Mouse (Mus musculus) brown adipose tissue, adult 24 weeks (tissue): ENCODE data around the gene Gsdma. TPM values are rescaled to one million over a fixed set of nuclear protein-coding genes. Genes with fewer than 3 reads are reported as not detected.
A peak's percentile ranks its signal among the peaks of the same experiment; 100 is the strongest.

Source experiments
- H3K27ac ChIP-seq: fragments of 200-500 bp; replicated peaks from 2 replicates; pipeline ENCODE4 v1.5.1; 2012; ENCODE audit warnings: low read depth, mild to moderate bottlenecking, low read length
- H3K4me1 ChIP-seq: fragments of 200-500 bp; 2 replicates; pipeline ENCODE4 v1.6.1; 2012; ENCODE audit warnings: low read length, mixed read lengths; ENCODE audit not compliant: control insufficient read depth, insufficient read depth, insufficient read length
- H3K4me3 ChIP-seq: fragments of 200-500 bp; 2 replicates; pipeline ENCODE4 v1.5.1; 2012; ENCODE audit warnings: low read depth, mild to moderate bottlenecking, low read length, moderate library complexity; ENCODE audit not compliant: insufficient read depth
- polyA plus RNA-seq: library from polyadenylated mRNA; stranded (reverse); fragments of >200 nt; gene quantifications from 2 replicates; pipeline ENCODE4 v1.2.4, GENCODE M21; 2012; ENCODE audit not compliant: missing spikeins, insufficient read depth, insufficient read length

Gene Gsdma
- polyA plus RNA-seq, 1 experiment: not detected

DNA sequence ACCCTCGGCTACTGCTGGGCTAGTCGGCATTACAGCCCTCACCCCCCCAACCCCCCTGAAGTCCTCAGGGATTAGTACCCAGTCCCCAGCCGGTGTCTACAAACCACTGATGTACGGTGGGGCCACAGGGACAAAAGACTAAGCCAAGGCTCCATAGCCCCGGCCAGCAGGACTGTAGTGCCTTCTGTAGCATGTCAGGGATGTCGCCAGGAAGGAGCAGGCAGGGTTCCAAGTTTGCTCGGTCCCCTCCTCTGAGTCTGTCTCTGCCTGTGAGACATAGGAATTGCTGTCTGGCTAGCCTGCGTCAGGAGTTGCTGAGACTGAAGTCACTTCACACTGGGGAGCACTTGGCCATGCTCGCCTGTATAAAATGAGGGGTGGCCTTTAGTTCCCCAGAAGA, 30.1 kb downstream of the Gsdma start:
- no peaks in the 10 kb centered on the region for H3K4me1 ChIP-seq
- H3K4me3 ChIP-seq: no peak overlapping the region
- no peak overlapping the region for H3K27ac ChIP-seq

DNA sequence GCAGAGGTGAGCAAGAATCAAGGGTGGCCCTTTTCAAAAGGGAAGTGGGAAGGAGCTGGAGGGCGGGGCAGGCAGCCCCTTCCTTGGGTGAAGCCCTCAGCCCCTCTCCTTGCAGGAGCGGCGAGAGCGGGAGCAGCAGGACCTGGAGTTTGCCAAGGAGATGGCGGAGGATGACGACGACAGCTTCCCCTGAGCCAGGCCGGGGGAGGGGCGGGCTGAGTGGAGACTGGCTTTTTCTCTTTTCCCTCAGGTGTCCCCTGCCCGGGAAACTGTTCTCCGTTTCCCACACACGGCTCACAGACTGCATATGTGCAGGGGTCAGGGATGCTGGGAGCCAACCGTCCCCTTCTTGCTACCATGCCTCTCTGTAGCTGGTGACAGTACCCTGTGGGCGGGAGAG, 31.3 kb downstream of the Gsdma start:
- Histone ChIP-seq H3K4me1 (no peaks in the 10 kb centered on the region), H3K27ac (no peak overlapping the region), H3K4me3 (no peak overlapping the region)

DNA sequence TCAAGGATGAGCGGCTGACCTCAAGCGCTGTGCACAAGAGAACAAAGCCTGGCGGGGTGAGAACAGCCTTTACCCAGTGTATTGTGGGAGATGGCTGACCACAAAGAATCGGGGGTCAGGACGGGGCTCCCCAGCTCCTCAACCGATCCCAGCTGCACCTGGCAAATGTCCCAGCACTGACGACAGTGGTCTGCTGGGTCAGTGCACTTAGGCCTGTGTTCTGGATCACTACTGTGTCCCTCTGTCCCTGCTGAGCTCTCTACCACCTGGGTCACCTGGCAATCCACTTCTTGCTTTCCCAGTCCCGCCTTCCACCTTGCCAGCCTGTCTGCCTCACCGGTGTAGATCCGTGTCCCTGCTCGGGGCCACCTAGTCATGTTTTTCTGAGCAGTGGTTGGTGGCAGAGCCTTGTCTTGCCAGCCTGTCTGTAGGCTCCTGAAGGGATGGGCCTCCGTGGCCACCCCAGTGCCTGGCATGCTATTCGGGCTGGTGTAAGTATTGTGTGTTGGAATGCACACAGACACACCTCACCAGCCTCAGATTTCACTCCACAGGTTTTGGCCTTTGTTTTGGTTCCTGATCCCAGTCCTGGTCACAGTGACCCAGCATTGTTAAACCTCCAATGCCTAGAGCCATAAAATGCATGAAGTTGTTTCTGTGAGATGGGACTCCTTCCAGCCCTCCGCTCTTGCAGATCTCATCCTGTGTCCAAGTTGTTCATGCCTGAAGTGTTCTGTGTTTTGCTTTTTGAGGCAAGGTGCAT, 32.5 kb downstream of the Gsdma start:
- Histone ChIP-seq H3K27ac (no peak overlapping the region), H3K4me1 (no peaks in the 10 kb centered on the region), H3K4me3 (no peak overlapping the region)

DNA sequence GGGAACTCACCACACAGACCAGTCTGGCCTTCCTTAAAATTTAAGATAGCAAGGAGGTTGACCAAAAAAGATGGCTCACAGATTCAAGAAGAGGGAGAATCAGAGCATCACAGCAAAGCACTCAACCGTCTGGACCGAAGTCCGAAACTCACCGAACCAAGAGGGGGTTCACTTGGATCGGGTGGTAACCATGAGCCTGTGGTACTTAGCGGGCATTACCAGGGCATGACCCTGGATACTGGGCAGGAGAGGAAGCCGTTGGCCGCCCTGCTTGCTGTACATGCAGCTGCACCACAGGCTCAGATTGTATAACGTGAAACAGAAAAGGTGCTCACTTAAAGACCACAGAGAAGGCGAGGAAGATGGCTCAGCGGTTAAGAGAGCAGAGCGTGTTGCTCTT, 33.1 kb downstream of the Gsdma start:
- Histone ChIP-seq H3K27ac (no peak overlapping the region), H3K4me3 (no peak overlapping the region), H3K4me1 (no peaks in the 10 kb centered on the region)

DNA sequence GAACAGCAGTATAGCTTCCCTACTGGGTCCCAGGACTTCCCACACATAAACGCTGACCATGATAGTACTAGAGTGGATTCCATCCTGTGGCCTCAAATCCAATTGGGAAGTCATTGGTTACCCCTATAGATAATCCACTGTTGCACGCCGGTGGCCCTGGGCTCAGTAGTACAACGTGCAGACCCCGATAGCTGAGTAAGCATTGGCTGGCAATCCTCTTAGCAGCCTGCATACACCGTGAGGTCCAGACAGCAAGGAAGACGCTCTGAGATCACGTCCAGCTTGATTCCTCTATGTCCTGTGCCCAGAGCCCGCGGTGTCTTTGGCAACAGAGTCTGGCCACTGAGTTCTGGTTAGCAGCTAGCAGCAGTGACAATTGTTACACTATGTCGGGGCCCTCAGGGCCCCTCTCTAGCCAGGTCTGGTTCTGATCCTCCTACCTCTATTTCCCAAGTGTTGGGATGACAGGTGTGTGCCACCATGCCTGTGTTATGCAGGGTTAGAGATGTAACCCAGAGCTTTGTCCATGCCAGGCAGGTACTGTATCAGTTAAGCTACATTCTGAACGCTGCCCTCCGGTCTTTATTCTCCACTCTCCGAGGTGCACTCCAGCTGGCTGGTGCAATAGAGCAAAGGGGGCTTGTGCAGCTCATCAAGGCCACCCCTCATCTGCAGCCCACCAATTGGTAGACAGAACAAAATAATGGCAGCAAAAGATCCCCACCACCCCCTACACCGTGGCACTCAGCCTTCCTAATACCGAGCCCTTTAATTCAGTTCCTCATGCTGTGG, 34.9 kb downstream of the Gsdma start:
- H3K27ac ChIP-seq: no peak overlapping the region
- H3K4me3 ChIP-seq: no peak overlapping the region
- H3K4me1 ChIP-seq: no peaks in the 10 kb centered on the region

DNA sequence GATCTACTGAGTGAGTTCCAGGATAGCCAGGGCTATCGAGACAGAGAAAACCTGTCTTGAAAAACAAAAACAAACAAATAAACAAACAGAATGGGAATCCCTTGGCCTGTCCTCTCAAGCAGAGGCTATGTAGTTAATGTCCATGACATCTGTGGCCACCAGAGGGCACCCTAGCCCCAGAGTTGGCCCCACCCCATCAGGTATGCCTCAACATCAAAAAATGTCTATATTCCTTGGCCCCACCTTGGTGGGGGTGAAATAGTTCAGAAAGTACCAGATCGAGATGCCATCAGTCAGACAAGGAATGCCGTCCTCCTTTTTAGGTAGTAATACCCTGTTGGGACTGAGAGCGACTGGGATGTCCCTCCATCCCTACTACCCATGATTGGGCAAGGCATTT, 35.8 kb downstream of the Gsdma start:
- Histone ChIP-seq H3K4me1 (no peaks in the 10 kb centered on the region), H3K4me3 (no peak overlapping the region), H3K27ac (no peak overlapping the region)

DNA sequence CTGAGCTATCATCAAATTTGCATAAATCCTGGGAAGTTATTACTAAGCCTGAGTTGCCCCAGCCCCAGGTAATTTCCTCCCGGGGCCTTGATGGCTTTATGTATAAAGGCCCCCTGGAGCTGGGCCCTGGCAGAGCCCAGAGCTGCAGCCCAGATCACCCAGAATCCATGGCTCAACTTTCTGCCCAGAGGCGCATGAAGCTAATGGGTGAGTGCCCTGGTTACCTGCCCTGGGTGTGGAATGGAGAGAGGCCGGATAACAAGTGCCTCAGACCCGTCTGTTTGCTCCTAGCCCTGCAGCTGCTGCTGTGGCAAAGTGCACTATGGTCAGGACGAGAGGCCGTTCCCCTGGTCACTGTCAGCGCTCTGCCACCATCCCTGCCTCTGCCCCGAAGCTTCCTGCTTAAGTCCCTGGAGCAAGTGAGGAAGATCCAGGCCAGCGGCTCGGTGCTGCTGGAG, 37.1 kb downstream of the Gsdma start, which contains the start of gene Csf3:
Gene Csf3, plus strand, starts transcription at position 51 of the 458 bp plus-strand sequence.
- no peaks in the 10 kb centered on the region for H3K4me1 ChIP-seq
- no peak within 1 kb of the TSS for H3K4me3 ChIP-seq
- no peak within 1 kb of the TSS for H3K27ac ChIP-seq

DNA sequence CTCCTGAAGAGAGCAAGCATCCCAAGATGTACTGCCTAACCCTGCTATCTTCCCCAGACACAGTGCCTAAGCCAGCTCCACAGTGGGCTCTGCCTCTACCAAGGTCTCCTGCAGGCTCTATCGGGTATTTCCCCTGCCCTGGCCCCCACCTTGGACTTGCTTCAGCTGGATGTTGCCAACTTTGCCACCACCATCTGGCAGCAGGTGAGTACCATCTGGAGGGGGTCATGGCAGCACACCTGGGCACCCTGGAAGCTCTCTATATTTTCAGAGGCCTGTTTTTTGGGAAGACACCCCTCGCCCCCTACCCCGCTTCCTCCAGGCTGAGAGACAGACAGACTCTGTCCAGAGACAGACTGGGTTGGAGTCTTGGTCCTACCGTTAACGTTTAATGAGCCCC, 38.2 kb downstream of the Gsdma start:
- Histone ChIP-seq H3K4me3 (no peak overlapping the region), H3K4me1 (no peaks in the 10 kb centered on the region), H3K27ac (no peak overlapping the region)

DNA sequence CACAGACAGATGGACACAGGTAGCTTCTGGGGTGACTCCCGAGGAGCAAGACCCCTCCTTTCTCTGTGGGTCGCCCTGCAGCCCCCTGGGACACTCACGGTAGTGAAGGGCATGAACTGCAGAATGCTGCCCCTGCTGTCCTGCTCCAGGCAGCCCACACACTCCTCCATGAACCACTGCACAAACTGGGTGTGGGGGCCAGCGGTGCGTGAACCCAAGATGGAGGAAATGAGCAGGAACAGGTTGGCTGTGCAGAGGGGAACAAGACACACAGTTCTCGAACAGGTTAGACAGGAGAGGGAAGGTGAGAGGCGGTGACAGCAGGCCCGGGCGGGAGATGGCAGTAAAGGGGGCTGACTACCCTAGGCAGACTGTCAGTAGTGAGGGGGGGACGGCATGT, 40.9 kb downstream of the Gsdma start:
- H3K4me3 ChIP-seq: no peak overlapping the region
- peaks cover 14% of the 10 kb centered on the region for H3K4me1 ChIP-seq
- H3K27ac ChIP-seq: no peak overlapping the region

DNA sequence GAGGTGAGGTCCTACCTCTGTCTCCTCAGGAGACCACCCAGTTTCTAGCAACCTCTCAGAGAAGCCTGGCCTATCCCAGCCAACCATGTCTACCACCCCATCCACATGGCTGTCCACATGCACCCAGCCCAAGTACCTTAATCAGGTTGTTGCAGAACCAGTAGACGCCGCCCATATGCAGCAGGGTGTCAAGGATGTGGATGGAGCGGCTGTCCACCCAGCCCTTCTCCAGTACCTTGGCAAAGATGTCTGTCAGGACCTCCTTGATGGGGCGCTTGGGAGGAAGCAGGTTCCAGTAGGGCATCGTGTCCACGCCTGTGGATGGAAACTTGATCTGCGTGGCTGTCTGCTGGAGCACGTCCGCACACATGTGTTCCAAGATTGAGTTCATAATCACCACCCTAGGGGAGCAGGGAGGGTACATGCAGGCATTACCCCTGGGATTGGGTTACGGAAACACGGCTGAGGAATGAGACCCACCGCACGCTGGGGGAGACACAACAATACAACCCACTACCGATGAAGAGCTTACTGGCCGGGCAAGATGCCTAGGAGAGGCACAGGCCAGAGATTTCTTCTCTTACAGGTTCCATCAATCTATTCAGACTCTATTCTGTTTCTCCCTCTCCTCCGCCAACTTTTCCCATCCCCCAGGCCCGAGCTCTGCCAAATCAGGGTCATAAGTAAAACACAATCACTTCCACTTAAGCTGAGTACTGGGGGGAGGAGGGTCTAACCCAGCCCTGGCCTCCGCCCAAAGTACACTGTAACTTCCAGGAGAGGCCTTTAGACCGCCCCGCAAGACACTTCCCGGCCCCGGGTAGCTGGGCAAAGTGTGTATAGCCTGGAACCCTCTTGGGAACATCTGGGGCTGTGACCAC, 43.5 kb downstream of the Gsdma start:
- Histone ChIP-seq H3K4me3 (no peak overlapping the region), H3K4me1 (peaks cover 18% of the 10 kb centered on the region), H3K27ac (peak overlapping the region; percentile 51; the same call in 1 of the 2 replicates)

DNA sequence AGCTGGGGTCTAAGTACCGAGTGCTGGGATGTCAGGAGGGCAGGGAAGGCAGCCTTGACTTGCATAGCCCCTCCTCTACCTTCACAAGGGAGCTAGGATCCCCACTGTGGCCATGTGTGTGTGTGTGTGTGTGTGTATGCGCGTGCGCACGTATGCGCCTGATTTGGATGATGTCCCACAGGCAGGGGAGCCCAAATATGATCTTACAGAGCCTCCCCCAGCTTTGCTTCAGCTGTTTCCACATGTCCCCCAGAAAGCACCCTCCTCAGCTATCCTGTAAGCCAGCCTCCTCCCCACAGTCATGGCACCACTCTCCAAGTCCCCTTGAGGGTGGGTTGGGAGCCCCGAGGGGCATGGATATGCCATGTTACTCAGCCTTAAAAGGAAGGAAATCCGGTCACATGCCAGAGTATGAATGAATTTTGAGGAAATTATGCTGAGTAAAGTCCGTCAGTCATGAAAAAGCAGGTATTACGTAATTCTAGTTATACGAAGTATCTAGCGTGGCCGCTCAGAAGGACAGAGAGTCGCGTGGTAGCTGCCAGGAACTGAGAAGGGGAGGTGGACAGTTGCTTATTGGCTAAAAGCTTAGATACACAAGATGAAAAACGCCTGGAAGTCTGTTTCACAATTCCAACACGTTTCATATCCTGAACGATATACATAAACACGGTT, 44.3 kb downstream of the Gsdma start:
- no peak overlapping the region for H3K4me3 ChIP-seq
- H3K27ac ChIP-seq: peak overlapping the region; percentile 51; the same call in 1 of the 2 replicates

DNA sequence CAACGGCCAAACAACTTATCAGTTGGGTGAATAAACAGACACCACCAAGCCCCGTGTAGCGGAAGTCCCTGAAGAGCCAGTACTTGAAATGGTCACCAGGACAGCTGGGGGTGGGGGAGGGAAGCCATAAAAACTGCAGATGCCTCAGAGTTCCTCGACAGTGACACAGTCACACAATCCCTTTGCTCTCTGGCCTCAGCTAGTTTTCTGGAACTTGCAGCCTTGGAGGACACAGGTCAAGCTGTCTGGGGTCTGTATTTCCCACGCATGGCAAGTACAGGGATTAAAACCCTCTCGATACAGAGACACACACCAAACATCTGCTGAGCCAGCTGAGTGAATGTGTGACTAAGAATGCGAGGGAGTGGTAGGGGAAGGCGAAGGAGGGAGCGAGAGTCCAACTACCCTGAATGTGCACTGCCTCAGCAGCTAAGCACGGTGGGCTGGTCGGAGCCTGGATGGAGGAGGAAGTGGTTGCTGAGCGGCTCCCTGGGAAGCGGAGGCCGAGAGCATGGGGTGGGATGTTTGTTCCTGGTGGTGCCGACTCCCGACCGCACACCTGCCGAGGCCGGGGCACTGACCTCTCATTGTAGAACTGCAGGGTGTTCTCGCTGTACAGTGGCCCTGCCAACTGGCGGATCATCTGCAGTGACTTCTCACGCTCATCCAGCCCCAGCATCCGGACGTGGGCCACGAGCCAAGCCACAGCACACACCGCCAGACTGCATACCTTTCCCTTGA, 45.0 kb downstream of the Gsdma start:
- H3K4me3 ChIP-seq: no peak overlapping the region
- peaks cover 18% of the 10 kb centered on the region for H3K4me1 ChIP-seq
- H3K27ac ChIP-seq: peak overlapping the region; percentile 47

More for the DNA sequence above, 44.3 kb downstream of the Gsdma start:
- peaks cover 18% of the 10 kb centered on the region for H3K4me1 ChIP-seq

DNA sequence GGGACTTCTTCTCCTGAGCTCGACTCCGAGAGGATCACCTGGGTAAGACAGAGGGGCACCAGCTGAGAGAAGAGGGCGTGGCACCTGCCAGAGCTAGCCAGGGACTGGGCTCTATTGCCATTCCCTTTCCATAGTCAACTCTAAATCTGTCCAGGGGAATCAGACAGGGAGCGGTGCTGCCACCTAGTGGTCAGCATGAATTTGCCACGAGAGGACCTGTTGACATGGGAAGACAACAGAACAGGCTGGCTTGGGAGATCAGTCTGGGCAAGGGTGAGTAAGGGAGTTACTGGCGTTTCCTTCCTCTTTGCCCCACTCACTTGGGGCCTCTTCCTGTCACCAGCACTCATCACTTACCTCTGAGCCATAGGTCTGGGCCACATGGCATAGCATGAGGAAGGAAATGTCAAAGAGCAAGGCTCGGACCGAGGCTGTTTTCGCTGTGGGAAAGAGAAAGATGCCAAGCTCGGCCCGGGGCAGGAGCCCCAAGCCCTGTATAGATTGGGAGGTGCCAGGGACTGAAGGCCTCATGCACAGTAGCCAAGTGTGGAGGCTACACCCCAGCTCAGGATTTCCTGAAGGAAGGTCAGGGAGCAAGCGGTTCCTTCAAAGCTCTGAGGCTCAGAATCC, 46.4 kb downstream of the Gsdma start:
- Histone ChIP-seq H3K4me1 (peaks cover 18% of the 10 kb centered on the region), H3K4me3 (no peak overlapping the region; the same call in 1 of the 2 replicates), H3K27ac (peak overlapping the region; percentile 61)
